Mouse (Mus musculus): ENCODE results near the gene Trak2. TPM values are rescaled to one million over a fixed set of nuclear protein-coding genes. Genes with fewer than 3 reads are reported as not detected.
A peak's percentile ranks its signal among the peaks of the same experiment; 100 is the strongest.

Trak2 gene
- polyA plus RNA-seq, 1 experiment = 13.7 TPM

DNA sequence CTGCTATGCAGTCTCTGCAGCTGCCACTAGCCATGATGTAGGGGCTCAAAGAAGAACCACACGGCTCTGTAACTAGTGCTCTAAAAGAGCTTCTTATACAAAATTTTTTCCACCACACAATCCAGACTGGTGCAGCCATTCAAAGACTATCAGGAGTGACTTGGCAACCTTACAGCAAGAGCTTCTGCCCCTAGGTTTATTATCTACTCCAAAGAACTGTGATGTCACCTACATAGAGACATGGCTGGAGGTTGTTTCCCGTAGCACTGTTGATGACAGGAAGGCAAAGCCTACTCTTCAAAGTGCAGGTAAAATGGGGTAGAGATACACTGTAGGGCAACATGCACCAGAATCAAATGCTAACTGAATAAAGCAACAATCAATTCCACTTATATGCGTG, 17.5 kb downstream of the Trak2 start:
- TF ChIP-seq E2F4 (IDR thresholded peaks at IDR 0.05; ENCODE audit: insufficient read depth) (no peak), TCF3 (IDR thresholded peaks at IDR 0.05; ENCODE audit: insufficient read length, low read depth) (no peak), USF1 (IDR thresholded peaks at IDR 0.05; ENCODE audit: low read depth) (no peak), SRF (IDR thresholded peaks at IDR 0.05; ENCODE audit: control insufficient read depth, insufficient read length, low read depth) (no peak), REST (IDR thresholded peaks at IDR 0.05; ENCODE audit: insufficient read depth, insufficient read length) (no peak), POLR2AphosphoS2 (IDR thresholded peaks at IDR 0.05; ENCODE audit: insufficient read length, low read depth) (no peak), TCF12 (IDR thresholded peaks at IDR 0.05; ENCODE audit: insufficient read depth, poor library complexity, severe bottlenecking) (no peak), CEBPB (IDR thresholded peaks at IDR 0.05; ENCODE audit: insufficient read depth, poor library complexity, severe bottlenecking) (no peak), MYOD1 (IDR thresholded peaks at IDR 0.05; ENCODE audit: control insufficient read depth in 1 of 3, insufficient read length in 2 of 3, low read depth in 2 of 3) (no peak), MAX (IDR thresholded peaks at IDR 0.05; ENCODE audit: low read depth) (no peak), MYOG (IDR thresholded peaks at IDR 0.05; ENCODE audit: control insufficient read depth in 1 of 3, insufficient read depth in 1 of 3, insufficient read length in 2 of 3, low read depth in 2 of 3) (no peak)
- Histone ChIP-seq H3K79me2 (ENCODE audit: control insufficient read depth, insufficient read depth) (peaks cover 71% of the 10 kb centered on the region), H3K36me3 (ENCODE audit: control insufficient read depth, insufficient read depth) (no peaks in the 10 kb centered on the region), H3ac (ENCODE audit: control insufficient read depth, insufficient read length) (no peak overlapping the region), H3K27me3 (ENCODE audit: control insufficient read depth, insufficient read depth, insufficient read length) (no peaks in the 10 kb centered on the region), H3K4me3 (no peak overlapping the region), H3K4me2 (ENCODE audit: low read depth) (no peak overlapping the region)

DNA sequence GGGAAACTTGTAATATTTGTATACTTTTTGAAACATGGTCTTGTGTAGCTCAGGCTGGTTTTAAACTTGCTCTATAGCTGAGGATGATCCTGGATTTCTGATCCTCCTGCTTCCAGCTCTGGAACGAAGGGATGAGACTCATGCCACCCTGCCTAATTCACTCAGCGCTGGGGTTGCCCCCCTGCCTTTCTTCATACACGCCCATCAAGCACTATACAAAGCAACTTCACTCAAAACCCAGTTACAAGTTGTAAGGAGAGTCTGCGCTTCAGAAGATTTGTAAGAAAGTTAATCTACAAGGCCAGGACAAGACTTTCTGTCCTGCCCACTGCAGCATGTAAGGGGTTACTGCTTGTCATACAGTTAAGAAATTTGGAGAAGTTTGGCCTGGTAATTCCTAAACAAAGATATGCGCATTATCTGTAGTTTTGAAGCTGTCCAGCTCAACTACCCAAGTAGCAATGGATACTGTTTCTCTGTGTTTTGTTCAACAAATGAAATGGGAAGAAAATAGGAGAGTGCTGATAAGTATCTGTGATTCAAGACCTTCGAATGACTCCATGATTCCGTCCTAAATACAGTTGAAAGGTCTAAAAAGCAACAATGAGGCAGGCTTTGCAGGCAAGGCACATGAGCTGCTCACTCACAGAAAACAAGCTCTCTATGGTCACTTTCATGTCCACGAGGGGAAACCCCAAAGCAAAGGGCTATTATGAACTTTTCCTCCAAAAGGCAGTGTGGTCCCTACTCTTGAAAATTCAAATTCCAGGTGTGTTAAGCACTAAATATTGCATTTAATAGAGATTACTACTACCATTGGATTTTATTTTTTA, 18.4 kb downstream of the Trak2 start:
- Histone ChIP-seq H3K36me3 (ENCODE audit: control insufficient read depth, insufficient read depth) (no peaks in the 10 kb centered on the region), H3K4me3 (no peak overlapping the region), H3K79me2 (ENCODE audit: control insufficient read depth, insufficient read depth) (peaks cover 72% of the 10 kb centered on the region), H3K27me3 (ENCODE audit: control insufficient read depth, insufficient read depth, insufficient read length) (no peaks in the 10 kb centered on the region), H3K4me2 (ENCODE audit: low read depth) (no peak overlapping the region), H3ac (ENCODE audit: control insufficient read depth, insufficient read length) (no peak overlapping the region)
- TF ChIP-seq REST (IDR thresholded peaks at IDR 0.05; ENCODE audit: insufficient read depth, insufficient read length) (no peak), SRF (IDR thresholded peaks at IDR 0.05; ENCODE audit: control insufficient read depth, insufficient read length, low read depth) (no peak), CEBPB (IDR thresholded peaks at IDR 0.05; ENCODE audit: insufficient read depth, poor library complexity, severe bottlenecking) (no peak), POLR2AphosphoS2 (IDR thresholded peaks at IDR 0.05; ENCODE audit: insufficient read length, low read depth) (no peak)

DNA sequence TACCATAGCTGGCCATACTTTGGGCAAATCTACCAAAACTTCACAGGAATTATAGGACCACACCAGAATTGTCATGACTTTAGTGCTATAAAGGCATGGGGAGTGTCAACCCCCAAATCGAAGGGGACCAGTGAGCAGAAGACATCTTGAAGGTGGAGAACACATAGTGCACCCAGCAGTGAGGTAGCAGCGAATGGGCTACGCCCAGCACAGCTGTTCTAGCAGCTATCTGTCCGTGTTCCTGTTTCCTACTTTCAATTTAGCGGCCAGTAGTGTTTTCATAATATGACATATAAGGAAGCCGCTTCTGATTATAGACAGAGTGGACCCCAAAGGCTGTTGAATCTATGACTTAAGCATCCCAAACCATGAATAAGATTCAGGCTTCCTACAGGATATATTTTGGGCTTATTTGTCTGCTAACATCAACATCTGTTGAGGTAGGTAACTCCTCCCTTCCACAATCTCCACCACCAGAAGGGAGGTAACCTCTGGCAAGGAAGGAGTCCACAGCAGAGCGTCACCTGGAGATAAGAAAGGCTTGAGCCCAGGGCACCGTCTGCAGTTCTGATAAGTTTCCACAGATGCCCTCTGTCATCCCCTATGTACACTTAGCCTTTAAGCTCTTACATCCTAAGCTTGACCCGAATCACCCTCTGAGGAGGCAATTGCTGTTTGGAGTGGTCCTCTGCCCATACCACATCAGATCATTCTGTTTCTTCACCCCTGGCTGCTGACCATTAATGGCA, 19.4 kb downstream of the Trak2 start:
- no peaks in the 10 kb centered on the region for H3K36me3 ChIP-seq (ENCODE audit: control insufficient read depth, insufficient read depth)
- no peak overlapping the region for H3K4me2 ChIP-seq (ENCODE audit: low read depth)
- no peak overlapping the region for H3K4me3 ChIP-seq
- no peak for TF ChIP-seq POLR2AphosphoS2 (IDR thresholded peaks at IDR 0.05; ENCODE audit: insufficient read length, low read depth)
- no peak for TF ChIP-seq E2F4 (IDR thresholded peaks at IDR 0.05; ENCODE audit: insufficient read depth)
- no peak for TF ChIP-seq TCF3 (IDR thresholded peaks at IDR 0.05; ENCODE audit: insufficient read length, low read depth)
- peak in 1 of 3 experiments; percentile 46 for TF ChIP-seq MYOD1 (IDR thresholded peaks at IDR 0.05; ENCODE audit: control insufficient read depth in 1 of 3, insufficient read length in 2 of 3, low read depth in 2 of 3)
- TF ChIP-seq USF1 (IDR thresholded peaks at IDR 0.05; ENCODE audit: low read depth) = no peak
- no peak for TF ChIP-seq SRF (IDR thresholded peaks at IDR 0.05; ENCODE audit: control insufficient read depth, insufficient read length, low read depth)
- no peaks in the 10 kb centered on the region for H3K27me3 ChIP-seq (ENCODE audit: control insufficient read depth, insufficient read depth, insufficient read length)
- no peak overlapping the region for H3ac ChIP-seq (ENCODE audit: control insufficient read depth, insufficient read length)
- H3K79me2 ChIP-seq (ENCODE audit: control insufficient read depth, insufficient read depth) = peaks cover 75% of the 10 kb centered on the region

DNA sequence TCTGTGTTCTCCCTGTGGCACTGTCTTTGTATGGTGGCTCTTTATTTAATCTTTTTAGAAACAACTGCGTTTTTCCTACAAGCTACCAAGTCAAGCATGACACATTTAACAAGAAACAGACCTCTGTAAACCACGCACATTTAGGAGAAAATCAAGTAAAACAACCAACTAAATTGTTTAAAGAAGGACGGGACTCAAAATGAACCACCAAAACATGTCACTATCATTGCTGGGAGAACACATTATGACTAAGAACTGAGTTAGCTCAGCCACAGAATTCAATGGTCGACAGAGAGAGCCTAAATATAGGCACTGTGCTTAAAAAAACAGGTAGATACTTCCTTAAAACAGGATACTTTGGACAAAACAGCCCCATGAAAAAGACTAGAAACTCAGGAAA, 20.2 kb downstream of the Trak2 start:
- TF ChIP-seq E2F4 (IDR thresholded peaks at IDR 0.05; ENCODE audit: insufficient read depth) (no peak), MYOG (IDR thresholded peaks at IDR 0.05; ENCODE audit: control insufficient read depth in 1 of 3, insufficient read depth in 1 of 3, insufficient read length in 2 of 3, low read depth in 2 of 3) (no peak), TCF3 (IDR thresholded peaks at IDR 0.05; ENCODE audit: insufficient read length, low read depth) (no peak), TCF12 (IDR thresholded peaks at IDR 0.05; ENCODE audit: insufficient read depth, poor library complexity, severe bottlenecking) (no peak), POLR2A (IDR thresholded peaks at IDR 0.05; ENCODE audit: insufficient read length, low read depth) (no peak), SRF (IDR thresholded peaks at IDR 0.05; ENCODE audit: control insufficient read depth, insufficient read length, low read depth) (no peak), MAX (IDR thresholded peaks at IDR 0.05; ENCODE audit: low read depth) (no peak), USF1 (IDR thresholded peaks at IDR 0.05; ENCODE audit: low read depth) (no peak), MYOD1 (IDR thresholded peaks at IDR 0.05; ENCODE audit: control insufficient read depth in 1 of 3, insufficient read length in 2 of 3, low read depth in 2 of 3) (no peak), CEBPB (IDR thresholded peaks at IDR 0.05; ENCODE audit: insufficient read depth, poor library complexity, severe bottlenecking) (no peak), REST (IDR thresholded peaks at IDR 0.05; ENCODE audit: insufficient read depth, insufficient read length) (no peak), POLR2AphosphoS2 (IDR thresholded peaks at IDR 0.05; ENCODE audit: insufficient read length, low read depth) (no peak)
- Histone ChIP-seq H3K4me3 (no peak overlapping the region), H3ac (ENCODE audit: control insufficient read depth, insufficient read length) (no peak overlapping the region), H3K4me2 (ENCODE audit: low read depth) (peak overlapping the region; percentile 31), H3K36me3 (ENCODE audit: control insufficient read depth, insufficient read depth) (no peaks in the 10 kb centered on the region), H3K27me3 (ENCODE audit: control insufficient read depth, insufficient read depth, insufficient read length) (no peaks in the 10 kb centered on the region), H3K79me2 (ENCODE audit: control insufficient read depth, insufficient read depth) (peaks cover 75% of the 10 kb centered on the region)

Data from myocyte (in vitro differentiated cells).